Mouse (Mus musculus) embryonic facial prominence, embryonic 11.5 days (tissue): ENCODE results near the gene Tra2a. TPM values are rescaled to one million over a fixed set of nuclear protein-coding genes. Genes with fewer than 3 reads are reported as not detected.

Experiments
- ATAC-seq: fragments of 200-750 bp; cut with Nextera tagmentation; replicated peaks from 2 replicates; pipeline ENCODE4 v1.8.0; 2017; ENCODE audit warnings: low read depth; ENCODE audit not compliant: insufficient number of reproducible peaks, low FRiP score, low TSS enrichment
- DNase-seq: peaks from one replicate; pipeline ENCODE4 v3.0.0-alpha.2; 2015; ENCODE audit warnings: low spot score
- H3K27ac ChIP-seq: fragments of 300-500 bp; sonication (generic); replicated peaks from 2 replicates; pipeline ENCODE4 v1.5.1; 2014; ENCODE audit warnings: mild to moderate bottlenecking, low read depth, low read length, control low read depth
- H3K27me3 ChIP-seq: fragments of 300-500 bp; sonication (generic); 2 replicates; pipeline ENCODE4 v1.6.1; 2014; ENCODE audit warnings: mild to moderate bottlenecking, low read length, moderate library complexity, mixed read lengths; ENCODE audit not compliant: control insufficient read depth, insufficient read depth
- H3K36me3 ChIP-seq: fragments of 300-500 bp; sonication (generic); replicated peaks from 2 replicates; pipeline ENCODE4 v1.6.1; 2014; ENCODE audit warnings: low read depth, mild to moderate bottlenecking, low read length, moderate library complexity, mixed read lengths; ENCODE audit not compliant: control insufficient read depth, insufficient read depth
- H3K4me1 ChIP-seq: fragments of 300-500 bp; sonication (generic); 2 replicates; pipeline ENCODE4 v1.6.1; 2014; ENCODE audit warnings: low read length, mixed read lengths; ENCODE audit not compliant: control insufficient read depth, insufficient read depth
- H3K4me2 ChIP-seq: fragments of 300-500 bp; sonication (generic); 2 replicates; pipeline ENCODE4 v1.6.1; 2014; ENCODE audit warnings: low read depth, mild to moderate bottlenecking, control low read depth, low read length, moderate library complexity
- H3K4me3 ChIP-seq: fragments of 300-500 bp; sonication (generic); 2 replicates; pipeline ENCODE4 v1.5.1; 2014; ENCODE audit warnings: low read depth, low read length, control low read depth
- H3K9ac ChIP-seq: fragments of 300-500 bp; sonication (generic); replicated peaks from 2 replicates; pipeline ENCODE4 v1.6.1; 2014; ENCODE audit warnings: mild to moderate bottlenecking, control low read depth, low read length
- H3K9me3 ChIP-seq: fragments of 300-500 bp; sonication (generic); replicated peaks from 2 replicates; pipeline ENCODE4 v1.6.1; 2016; ENCODE audit warnings: mild to moderate bottlenecking, low read length, inconsistent platforms, mixed read lengths; ENCODE audit not compliant: control insufficient read depth
- WGBS: fragments of 180-500 bp; shearing (Covaris S2); extraction: QIAGEN DNeasy Blood & Tissue Kit; methylation state at CpG from one replicate; pipeline ENCODE4 v1.1.7; 2014; 5-methylcytosine and 5-hydroxymethylcytosine counted together
- polyA plus RNA-seq: library from polyadenylated mRNA; unstranded; fragments of >200 nt; fragmentation: Nextera tagmentation; extraction: Ambion mirVana; gene quantifications from 2 replicates; pipeline ENCODE4 v1.2.1, GENCODE M21; 2014

The Tra2a gene
- polyA plus RNA-seq, 1 experiment from 2014 or later = 55.5 TPM

- no peaks in the 10 kb centered on the region for H3K9me3 ChIP-seq
- no peaks in the 10 kb centered on the region for H3K36me3 ChIP-seq
- no peaks in the 10 kb centered on the region for H3K27me3 ChIP-seq
- no peak overlapping the region for H3K4me2 ChIP-seq
- 3% methylated on average over 4 of the region's 4 CpGs for WGBS
- H3K9ac ChIP-seq = no peak overlapping the region
- DNase-seq (peak; percentile 11), ATAC-seq (no peak)
- no peak overlapping the region for H3K4me3 ChIP-seq
- H3K27ac ChIP-seq = no peak overlapping the region
- no peaks in the 10 kb centered on the region for H3K4me1 ChIP-seq
These were observed 44.8 kb downstream of the Tra2a start for GRCm38 (mm10) chr6:49219001-49219560.

- no peak for ATAC-seq
These were observed 45.5 kb downstream of the Tra2a start for GRCm38 (mm10) chr6:49218275-49218802.

GRCm38 (mm10) chr6:49217581-49218274, 46.1 kb downstream of the Tra2a start:
- Histone ChIP-seq H3K4me2 (peak overlapping the region; percentile 74), H3K4me3 (peak overlapping the region; percentile 66), H3K9ac (peak overlapping the region; percentile 80), H3K9me3 (no peaks in the 10 kb centered on the region), H3K27me3 (no peaks in the 10 kb centered on the region), H3K27ac (peak overlapping the region; percentile 96), H3K36me3 (no peaks in the 10 kb centered on the region), H3K4me1 (no peaks in the 10 kb centered on the region)
- DNase-seq = peak; percentile 99
- WGBS = under 1% methylated on average over 56 of the region's 56 CpGs
- peak; percentile 93 for ATAC-seq

More at GRCm38 (mm10) chr6:49218275-49218802, 45.5 kb downstream of the Tra2a start:
- no peaks in the 10 kb centered on the region for H3K9me3 ChIP-seq
- H3K9ac ChIP-seq = peak overlapping the region; percentile 47
- no peaks in the 10 kb centered on the region for H3K27me3 ChIP-seq
- no peaks in the 10 kb centered on the region for H3K4me1 ChIP-seq
- peak overlapping the region; percentile 66 for H3K4me3 ChIP-seq
- H3K36me3 ChIP-seq = no peaks in the 10 kb centered on the region
- DNase-seq = peak; percentile 82
- no peak overlapping the region for H3K27ac ChIP-seq
- H3K4me2 ChIP-seq = peak overlapping the region; percentile 42
- WGBS = 0% methylated on average over 31 of the region's 31 CpGs

GRCm38 (mm10) chr6:49216811-49217542, 46.9 kb downstream of the Tra2a start:
- no peaks in the 10 kb centered on the region for H3K27me3 ChIP-seq
- peak overlapping the region; percentile 74 for H3K4me2 ChIP-seq
- peak overlapping the region; percentile 80 for H3K9ac ChIP-seq
- DNase-seq (no peak), ATAC-seq (no peak)
- H3K36me3 ChIP-seq = no peaks in the 10 kb centered on the region
- WGBS = 2% methylated on average over 11 of the region's 11 CpGs
- H3K27ac ChIP-seq = peak overlapping the region; percentile 96
- no peaks in the 10 kb centered on the region for H3K9me3 ChIP-seq
- H3K4me3 ChIP-seq = peak overlapping the region; percentile 66
- no peaks in the 10 kb centered on the region for H3K4me1 ChIP-seq

- ATAC-seq = peak; percentile 17
These were observed 47.9 kb downstream of the Tra2a start for GRCm38 (mm10) chr6:49215748-49216585.

GRCm38 (mm10) chr6:49214928-49215747, 48.7 kb downstream of the Tra2a start, which contains the start of gene Igf2bp3:
Igf2bp3 (minus strand) TSS chr6:49214957.
- H3K4me2 ChIP-seq = peak within 1 kb of the TSS; percentile 83
- no peaks in the 10 kb centered on the region for H3K27me3 ChIP-seq
- ATAC-seq = peak; percentile 68
- peak within 1 kb of the TSS; percentile 99 for H3K27ac ChIP-seq
- no peaks in the 10 kb centered on the region for H3K36me3 ChIP-seq
- H3K4me3 ChIP-seq = peak within 1 kb of the TSS; percentile 93
- H3K4me1 ChIP-seq = peaks cover 5% of the 10 kb centered on the region
- WGBS = 1% methylated on average over 48 of the region's 68 CpGs
- H3K9me3 ChIP-seq = no peaks in the 10 kb centered on the region
- H3K9ac ChIP-seq = peak within 1 kb of the TSS; percentile 97
- peak; percentile 95 for DNase-seq

More at GRCm38 (mm10) chr6:49215748-49216585, 47.9 kb downstream of the Tra2a start:
- H3K36me3 ChIP-seq = no peaks in the 10 kb centered on the region
- H3K9ac ChIP-seq = peak overlapping the region; percentile 97
- H3K4me1 ChIP-seq = peaks cover 2% of the 10 kb centered on the region
- H3K4me3 ChIP-seq = peak overlapping the region; percentile 93
- WGBS = 2% methylated on average over 14 of the region's 14 CpGs
- no peaks in the 10 kb centered on the region for H3K27me3 ChIP-seq
- H3K9me3 ChIP-seq = no peaks in the 10 kb centered on the region
- H3K4me2 ChIP-seq = peak overlapping the region; percentile 83
- H3K27ac ChIP-seq = peak overlapping the region; percentile 99
- DNase-seq = no peak
